Mouse (Mus musculus): ENCODE measurements around the gene Gm21900.
"Not testable (repeated sequence)": the region's sequence is repeated elsewhere in the genome, so short reads cannot be mapped to it uniquely, and the experiment has no call there.

The Gm21900 gene

DNA sequence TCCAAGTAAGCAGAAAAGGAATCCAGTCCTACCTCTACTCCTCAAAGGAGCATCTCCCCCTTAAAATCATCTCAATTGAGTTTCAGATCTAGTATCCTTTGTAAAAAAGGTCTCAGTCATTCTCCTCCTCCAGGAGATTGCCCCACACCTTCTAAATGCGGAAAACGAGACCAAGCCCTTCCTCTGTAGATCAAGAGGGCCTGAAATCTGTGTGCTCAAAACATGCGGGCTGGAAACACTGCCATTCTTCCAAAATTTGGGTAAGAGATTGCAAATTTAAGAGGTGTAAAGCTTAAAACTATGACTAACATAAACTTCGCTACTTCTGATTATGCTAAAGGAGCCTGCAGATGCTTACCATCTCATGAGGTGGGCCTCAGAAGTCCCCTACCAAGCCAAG, at the start of gene Gm21900:
Gm21900 (plus strand) TSS at position 301 of the 400 bp plus-strand sequence.
- not testable (repeated sequence) for DNase-seq

DNA sequence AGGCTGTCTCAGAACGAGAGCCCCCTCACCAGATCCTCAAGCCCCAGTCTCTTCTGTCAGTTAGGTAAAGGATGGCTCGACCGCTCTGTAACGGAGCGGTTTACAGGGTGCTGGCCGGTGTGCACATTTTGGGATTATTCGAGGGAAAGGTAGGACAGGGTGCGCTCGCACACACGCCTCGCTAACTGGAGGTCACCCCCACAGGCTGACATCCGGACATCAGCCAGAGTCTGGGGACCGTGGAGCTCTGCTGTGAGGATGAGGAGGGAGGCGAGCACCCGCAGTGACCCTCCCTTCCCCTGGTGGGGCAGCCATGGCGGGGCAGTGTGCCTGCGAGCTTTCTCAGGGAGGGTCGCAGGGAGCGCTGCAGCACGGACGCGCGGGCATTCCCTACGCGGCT, 27.4 kb downstream of the Gm21900 start:
- peak; percentile 5 to 34 for DNase-seq

Measured in lung, postnatal 4 days (tissue).